Mouse (Mus musculus) ovary, postnatal 10 days (tissue): ENCODE results near the gene Vps13d.
A peak's percentile ranks its signal among the peaks of the same experiment; 100 is the strongest.
"Not testable (repeated sequence)": the region's sequence is repeated elsewhere in the genome, so short reads cannot be mapped to it uniquely, and the experiment has no call there.

Source experiments
- DNase-seq: peaks from one replicate; pipeline ENCODE4 v3.0.0; 2022; ENCODE audit warnings: low spot score

Vps13d gene

DNA sequence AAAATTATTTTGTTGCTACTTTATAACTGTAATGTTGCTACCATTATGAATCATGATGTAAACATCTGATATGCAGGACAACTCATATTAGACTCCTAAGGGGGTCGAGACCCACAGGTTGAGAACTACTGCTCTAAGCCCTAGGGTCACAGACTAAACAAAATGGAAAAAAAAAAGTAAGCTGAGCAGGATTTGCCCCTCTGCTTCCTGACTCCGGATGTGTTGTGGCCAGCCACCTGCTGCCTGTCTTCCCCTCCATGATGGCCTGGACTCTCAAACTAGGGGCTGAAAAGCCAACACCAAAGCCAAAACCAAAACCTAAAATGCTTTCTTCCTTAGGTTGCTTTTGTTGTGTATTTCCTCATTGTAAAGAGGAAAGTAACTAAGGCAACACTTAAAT lies 16.3 kb upstream of the Vps13d start:
- no peak for DNase-seq

DNA sequence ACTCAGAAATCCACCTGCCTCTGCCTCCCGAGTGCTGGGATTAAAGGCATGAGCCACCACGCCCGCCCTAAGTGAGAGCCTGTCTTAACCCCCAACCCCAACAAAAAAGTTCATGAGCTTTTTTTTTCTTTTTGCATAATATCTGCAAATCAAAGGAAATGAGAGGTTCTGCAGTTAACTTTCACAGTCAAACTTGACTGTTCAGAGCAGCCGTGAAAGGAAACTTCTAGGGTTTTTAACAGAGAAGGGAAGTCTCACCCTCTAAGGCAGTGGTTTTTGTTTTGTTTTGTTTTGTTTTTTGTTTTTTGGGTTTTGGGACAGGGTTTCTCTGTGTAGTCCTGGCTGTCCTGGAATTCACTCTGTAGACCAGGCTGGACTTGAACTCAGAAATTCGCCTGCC lies 15.8 kb upstream of the Vps13d start:
- DNase-seq, result no peak

GRCm38 (mm10) chr4:145209690-145210088 lies 14.9 kb upstream of the Vps13d start:
- no peak for DNase-seq

DNA sequence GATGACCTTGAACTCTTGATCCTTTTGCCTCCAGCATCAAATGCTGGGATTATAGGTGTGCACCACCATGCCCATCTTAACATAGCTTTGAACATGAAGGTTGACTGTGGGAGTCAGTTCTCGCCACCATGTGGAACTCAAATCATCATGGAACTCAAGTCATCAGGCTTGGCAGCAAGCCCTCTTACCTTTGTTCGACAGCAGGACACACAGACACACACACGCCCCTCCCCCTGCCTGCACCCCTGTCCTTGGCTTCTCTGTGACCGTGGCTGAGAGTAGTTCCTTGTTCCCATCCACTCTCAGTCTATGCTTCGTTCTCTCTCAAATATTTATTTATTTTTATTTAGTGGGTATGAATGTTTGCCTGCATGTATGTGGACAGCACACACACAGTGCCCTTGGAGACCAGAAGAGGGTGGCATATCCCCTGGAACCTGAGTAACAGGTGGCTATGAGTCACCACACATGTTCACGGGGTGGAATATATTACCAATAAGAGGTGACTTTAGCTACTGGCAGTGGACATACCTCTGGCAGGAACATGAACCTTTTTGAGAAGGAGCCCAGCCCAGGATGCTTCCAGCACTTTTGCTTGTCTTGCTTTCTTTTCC lies 14.4 kb upstream of the Vps13d start:
- DNase-seq, result no peak

DNA sequence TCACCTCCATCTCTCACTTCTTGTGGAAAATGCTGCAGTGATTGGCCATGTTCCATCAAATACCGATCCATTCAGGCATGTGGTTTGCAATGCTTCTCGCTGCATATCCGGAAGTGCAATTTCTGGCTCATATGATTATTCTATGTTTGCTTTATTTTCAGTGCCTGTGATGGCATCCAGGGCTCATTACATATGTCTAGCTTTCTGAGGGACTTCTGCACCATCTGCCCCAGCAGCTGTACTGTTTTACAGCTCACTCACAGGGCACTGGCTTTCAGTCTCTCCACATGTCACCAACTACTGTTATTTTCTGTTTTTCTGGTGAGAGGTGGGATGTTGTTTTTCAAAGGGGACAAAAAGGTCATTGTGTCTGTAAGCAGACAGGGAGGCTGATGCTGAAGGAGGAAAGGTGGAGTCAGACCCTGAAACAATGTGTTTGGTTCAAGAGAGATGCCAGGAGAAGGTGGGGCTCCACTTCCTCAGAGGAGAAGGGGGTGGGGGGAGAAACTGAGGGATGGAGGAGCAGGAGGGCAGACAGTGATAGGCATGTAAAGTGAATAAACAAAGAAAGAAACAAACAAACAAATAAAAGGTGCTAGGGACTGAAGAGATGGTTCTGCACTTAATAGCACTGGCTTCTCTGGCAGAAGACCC lies 13.0 kb upstream of the Vps13d start:
- DNase-seq, result no peak

- no peak for DNase-seq
Measured at GRCm38 (mm10) chr4:145204779-145205178, 10.0 kb upstream of the Vps13d start.

- no peak for DNase-seq
Measured at GRCm38 (mm10) chr4:145203305-145203704, 8.5 kb upstream of the Vps13d start.

GRCm38 (mm10) chr4:145201424-145201823 lies 6.6 kb upstream of the Vps13d start:
- no peak for DNase-seq

GRCm38 (mm10) chr4:145199982-145200699 lies 5.3 kb upstream of the Vps13d start:
- DNase-seq, result no peak

GRCm38 (mm10) chr4:145196586-145196985 lies 1.8 kb upstream of the Vps13d start:
- DNase-seq, result no peak

DNA sequence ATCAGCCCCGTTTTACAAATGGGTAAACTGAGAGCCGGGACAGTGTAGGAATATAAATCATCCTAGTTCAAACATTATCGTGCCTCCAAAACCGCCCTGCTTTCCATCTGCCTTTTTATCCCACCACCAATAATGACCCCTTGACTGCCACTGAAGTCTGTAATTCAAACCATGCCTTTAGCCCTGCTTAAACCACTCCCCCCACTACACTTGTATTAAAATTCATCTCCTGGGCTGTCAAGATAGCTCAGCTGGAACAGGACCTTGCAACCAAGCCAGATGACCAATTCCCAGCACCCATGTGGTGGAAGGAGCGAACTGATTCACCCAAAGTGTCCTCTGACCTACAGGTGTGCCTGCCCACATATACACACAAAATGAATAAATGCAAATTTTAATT lies 367 bp upstream of the Vps13d start:
- DNase-seq, result no peak

GRCm38 (mm10) chr4:145193991-145194511 lies 754 bp downstream of the Vps13d start:
- DNase-seq, result peak; percentile 18

DNA sequence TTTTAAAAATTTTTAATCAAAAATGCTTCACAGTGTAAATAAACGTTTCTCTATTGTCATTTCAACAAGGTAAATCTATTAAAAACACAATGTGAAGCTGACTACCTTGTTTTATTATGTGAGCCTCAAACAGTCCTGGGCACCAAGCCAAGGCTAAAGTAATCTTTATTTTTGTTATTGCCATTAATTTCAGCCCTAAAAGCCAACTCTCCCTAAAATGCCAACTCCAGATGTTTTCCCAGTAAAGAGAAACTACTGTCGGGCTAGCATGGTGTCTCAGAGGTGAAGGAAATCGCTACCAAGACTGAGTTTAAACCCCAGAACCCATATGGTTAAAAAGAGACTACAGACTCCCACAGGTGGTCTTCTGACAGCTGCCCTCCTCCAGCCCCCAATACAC lies 1.4 kb downstream of the Vps13d start:
- DNase-seq, result no peak

DNA sequence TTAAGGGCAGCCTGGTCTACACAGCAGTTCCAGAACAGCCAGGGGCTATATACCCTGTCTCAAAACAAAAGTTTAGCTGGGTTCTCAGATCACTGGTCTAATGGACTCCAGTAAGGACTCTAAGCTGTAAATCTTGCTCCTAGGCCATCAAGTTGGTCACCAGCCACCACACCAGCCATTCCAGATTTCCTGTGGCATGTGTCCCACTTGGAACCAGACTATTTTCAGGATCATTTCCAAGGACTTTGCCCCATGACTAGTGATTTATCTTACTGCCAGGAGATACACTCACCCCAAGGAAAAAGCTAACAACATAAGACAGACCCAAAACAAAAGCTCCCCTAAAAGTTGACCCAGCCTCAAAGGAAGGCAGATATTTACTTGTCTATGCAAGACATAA lies 2.1 kb downstream of the Vps13d start:
- DNase-seq, result no peak

DNA sequence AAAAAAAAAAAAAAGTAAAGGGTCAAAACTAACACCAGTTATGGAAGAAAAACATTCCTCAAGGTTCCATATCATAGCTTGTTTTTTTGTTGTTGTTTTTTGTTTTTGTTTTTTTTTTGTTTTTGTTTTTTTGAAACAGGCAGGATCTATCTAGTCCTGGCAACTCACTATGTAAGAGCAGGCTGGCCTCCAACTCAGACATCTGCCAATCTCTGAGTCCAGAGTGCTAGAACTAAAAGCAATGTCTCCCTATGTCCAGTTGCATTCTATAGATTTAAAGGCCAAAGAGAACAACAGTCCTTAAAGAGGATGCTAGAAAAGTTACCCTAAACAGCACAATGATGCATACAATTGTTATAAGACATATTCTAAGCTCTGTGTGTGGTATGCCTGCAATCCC lies 6.2 kb downstream of the Vps13d start:
- no peak for DNase-seq

DNA sequence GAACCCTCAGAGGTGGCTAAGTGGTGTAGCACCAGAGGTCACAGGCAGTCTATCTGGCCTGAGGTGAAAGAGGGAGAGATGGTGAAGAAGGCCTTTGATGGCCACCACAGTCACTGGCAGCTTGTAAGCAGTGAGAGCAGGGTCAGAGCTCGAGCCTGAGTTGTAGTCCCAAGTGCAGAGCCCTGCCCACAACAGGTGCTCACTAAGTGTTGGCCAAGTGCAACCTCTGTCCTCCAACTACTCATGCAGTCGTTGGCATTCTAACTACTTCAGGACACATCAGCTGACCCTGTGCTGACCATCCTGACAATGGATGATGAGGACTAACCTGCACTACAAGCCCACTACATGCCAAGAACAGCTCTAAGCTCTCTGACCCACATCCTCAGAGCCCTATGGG lies 7.2 kb downstream of the Vps13d start:
- DNase-seq, result no peak

GRCm38 (mm10) chr4:145178918-145179549 lies 15.8 kb downstream of the Vps13d start:
- DNase-seq, result no peak

DNA sequence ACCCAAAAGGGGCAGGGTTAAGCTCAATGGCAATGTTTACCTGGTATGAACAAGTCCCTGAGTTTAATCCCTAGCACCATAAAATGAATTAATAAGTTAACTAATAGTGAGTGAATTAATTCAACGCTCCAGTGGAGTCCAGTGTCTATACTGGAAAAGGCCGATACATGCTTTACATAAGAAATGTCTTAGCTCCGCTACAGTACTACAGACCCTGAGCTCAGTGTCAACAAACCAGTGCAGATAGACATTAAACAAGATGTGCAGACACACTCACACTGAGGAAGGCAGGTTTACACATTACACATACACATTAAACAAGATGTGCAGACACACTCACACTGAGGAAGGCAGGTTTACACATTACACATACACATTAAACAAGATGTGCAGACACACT lies 29.3 kb downstream of the Vps13d start:
- DNase-seq, result not testable (repeated sequence)

GRCm38 (mm10) chr4:145164111-145164510 lies 30.7 kb downstream of the Vps13d start:
- DNase-seq, result no peak

DNA sequence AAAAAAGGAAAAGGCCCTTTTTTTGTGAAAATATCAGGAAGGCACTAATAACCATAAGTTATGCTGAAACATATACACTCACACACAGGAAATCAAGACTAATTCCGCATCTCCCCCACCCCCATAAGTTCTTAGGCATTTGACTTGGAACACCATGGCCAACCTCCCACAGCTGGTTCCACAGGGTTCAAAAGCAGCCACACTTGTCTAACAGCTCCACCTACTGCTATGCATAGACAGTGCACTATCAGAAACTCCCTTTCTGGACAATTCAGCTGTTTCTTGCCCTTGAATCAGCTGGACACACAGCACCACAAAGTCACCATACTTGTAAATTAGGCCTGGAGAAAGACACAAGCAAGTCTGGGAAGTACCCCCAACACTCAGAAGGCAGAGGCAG lies 33.6 kb downstream of the Vps13d start:
- DNase-seq, result no peak

GRCm38 (mm10) chr4:145155956-145156355 lies 38.8 kb downstream of the Vps13d start:
- peak; percentile 8 for DNase-seq

DNA sequence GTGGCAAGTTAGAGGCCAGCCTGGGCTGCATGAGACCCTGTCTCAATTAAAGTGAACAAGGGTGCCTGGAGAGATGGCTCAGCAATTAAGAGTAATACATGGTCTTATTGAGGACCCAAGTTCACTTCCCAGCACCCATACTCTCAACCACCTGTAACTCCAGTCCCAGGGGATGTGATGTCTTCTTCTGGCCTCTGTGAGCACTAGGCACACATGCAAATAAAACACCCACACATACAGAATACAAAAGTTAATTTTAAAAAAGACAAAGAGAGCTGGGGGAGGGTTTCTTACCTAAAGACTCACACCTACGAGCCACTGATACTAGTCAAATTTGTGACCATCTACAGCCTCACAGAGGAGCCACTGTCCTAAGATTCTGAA lies 43.7 kb downstream of the Vps13d start:
- no peak for DNase-seq
